Mouse (Mus musculus): ENCODE measurements around the gene Cnn2.
A peak's percentile ranks its signal among the peaks of the same experiment; 100 is the strongest.

- TF ChIP-seq CTCF (IDR thresholded peaks at IDR 0.05; ENCODE audit: insufficient read depth, low read length) (peak; percentile 57; the same call in 1 of the 2 replicates), POLR2A (IDR thresholded peaks at IDR 0.05; ENCODE audit: borderline replicate concordance, extremely low read depth, low read depth, low read length) (0 out of 2 replicates have a peak, but pooled peaks have one; percentile 9)
Measured at GRCm38 (mm10) chr10:80033511-80034391, 45.4 kb downstream of the Cnn2 start.
